Mouse (Mus musculus): ENCODE data around the gene Polr2m. TPM values are rescaled to one million over a fixed set of nuclear protein-coding genes. Genes with fewer than 3 reads are reported as not detected.
"Not testable (repeated sequence)": the region's sequence is repeated elsewhere in the genome, so short reads cannot be mapped to it uniquely, and the experiment has no call there.

Polr2m gene
- polyA plus RNA-seq, 1 experiment from 2014 or later, result 356 TPM

DNA sequence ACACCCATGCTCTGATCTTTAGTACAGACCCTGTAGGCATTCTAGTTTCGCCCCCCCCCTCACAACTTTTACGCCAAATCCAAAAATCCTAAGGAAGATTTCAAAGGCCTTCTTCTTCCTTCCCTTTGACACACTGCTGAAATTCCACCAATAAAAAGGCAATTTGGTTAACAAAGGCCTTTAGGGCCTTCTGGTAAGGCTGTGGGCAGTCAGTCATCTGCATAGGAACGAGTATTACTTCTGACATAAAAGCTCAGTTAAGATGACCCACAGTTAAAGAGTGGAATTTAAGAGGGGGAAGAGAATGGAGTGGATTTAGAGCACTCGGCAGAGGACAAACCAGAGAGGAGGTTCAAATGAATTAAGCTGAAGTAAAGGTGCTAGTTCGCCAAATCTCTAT, 8.0 kb upstream of the Polr2m start:
- no peak for ATAC-seq (ENCODE audit: insufficient number of reproducible peaks, low FRiP score, low TSS enrichment, low read depth)
- H3K9ac ChIP-seq, result no peak overlapping the region
- H3K27me3 ChIP-seq, result peaks cover 16% of the 10 kb centered on the region
- no peak overlapping the region for H3K27ac ChIP-seq
- H3K4me3 ChIP-seq, result no peak overlapping the region
- no peak overlapping the region for H3K4me2 ChIP-seq
- no peaks in the 10 kb centered on the region for H3K9me3 ChIP-seq
- no peaks in the 10 kb centered on the region for H3K36me3 ChIP-seq
- 64% methylated on average over 5 of the region's 5 CpGs for WGBS
- peaks cover 11% of the 10 kb centered on the region; the same call in 1 of the 2 replicates for H3K4me1 ChIP-seq

DNA sequence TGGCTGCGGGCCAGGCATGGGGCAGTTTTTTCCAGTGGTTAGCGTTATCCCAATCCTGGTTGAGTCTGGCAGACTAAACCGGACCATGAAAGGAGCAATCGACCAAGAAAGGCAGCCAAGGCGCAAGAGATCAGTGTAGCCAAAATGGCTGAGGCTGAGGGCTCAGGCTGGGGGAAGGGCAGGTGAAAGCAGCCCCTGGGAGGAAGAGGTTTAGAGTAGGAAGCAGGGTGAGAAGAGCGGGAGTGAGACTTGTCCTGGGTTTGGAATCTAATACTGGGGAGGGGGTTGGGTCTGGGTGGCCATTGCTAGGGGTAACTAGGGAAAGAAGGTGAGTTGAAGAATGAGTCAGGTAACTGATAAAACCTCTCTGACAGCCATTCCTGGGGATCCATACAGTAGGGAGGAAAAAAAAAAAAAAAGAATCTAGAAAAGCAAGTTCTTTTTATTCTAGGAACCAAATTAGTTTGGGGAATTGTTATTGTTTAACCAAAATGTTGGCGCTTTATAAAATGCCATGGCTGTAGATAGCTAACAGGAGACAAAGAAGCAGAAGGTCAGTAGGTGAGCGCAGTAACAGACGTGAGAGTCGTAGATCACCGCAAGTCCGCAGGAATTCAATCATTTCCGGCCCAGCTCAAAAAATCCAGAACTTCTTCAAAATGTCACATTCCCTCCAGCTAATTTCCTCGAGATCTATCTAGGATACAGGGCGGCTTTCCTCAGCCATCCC, 6.7 kb upstream of the Polr2m start:
- H3K4me1 ChIP-seq, result 0 out of 2 replicates have a peak, but pooled peaks cover 6% of the 10 kb centered on the region
- H3K4me2 ChIP-seq, result no peak overlapping the region
- no peak overlapping the region for H3K27ac ChIP-seq
- H3K9me3 ChIP-seq, result no peaks in the 10 kb centered on the region
- no peak overlapping the region for H3K9ac ChIP-seq
- WGBS, result 59% methylated on average over 15 of the region's 15 CpGs
- no peak for ATAC-seq (ENCODE audit: insufficient number of reproducible peaks, low FRiP score, low TSS enrichment, low read depth)
- peaks cover 16% of the 10 kb centered on the region for H3K27me3 ChIP-seq
- no peaks in the 10 kb centered on the region for H3K36me3 ChIP-seq
- H3K4me3 ChIP-seq, result no peak overlapping the region

DNA sequence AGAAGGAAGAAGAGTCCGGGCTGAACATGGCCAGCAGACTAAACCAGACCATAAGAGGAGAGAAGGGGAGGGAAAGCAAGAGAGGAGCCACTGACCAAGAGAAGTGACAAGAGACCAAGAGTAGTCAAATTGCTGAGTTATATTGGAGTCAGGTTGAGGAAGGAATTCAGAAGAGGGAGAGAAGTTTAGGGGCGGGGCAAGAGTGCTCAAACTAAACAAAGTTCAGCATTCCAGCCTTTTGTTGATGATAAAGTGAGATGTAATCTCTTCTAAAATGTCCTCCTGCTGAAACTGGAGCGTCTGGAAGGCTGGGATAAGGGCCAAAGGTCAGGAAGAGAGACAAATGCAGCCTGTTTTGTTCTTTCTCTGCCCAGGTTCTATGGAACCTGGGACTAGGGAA, 4.3 kb upstream of the Polr2m start:
- H3K27me3 ChIP-seq, result peaks cover 12% of the 10 kb centered on the region; the same call in 1 of the 2 replicates
- H3K4me1 ChIP-seq, result 0 out of 2 replicates have a peak, but pooled peaks cover 2% of the 10 kb centered on the region
- ATAC-seq (ENCODE audit: insufficient number of reproducible peaks, low FRiP score, low TSS enrichment, low read depth), result no peak
- no peak overlapping the region for H3K27ac ChIP-seq
- H3K4me3 ChIP-seq, result no peak overlapping the region
- no peak overlapping the region for H3K9ac ChIP-seq
- no peak overlapping the region for H3K4me2 ChIP-seq
- H3K36me3 ChIP-seq, result no peaks in the 10 kb centered on the region
- WGBS, result 51% methylated on average over 3 of the region's 3 CpGs
- no peaks in the 10 kb centered on the region for H3K9me3 ChIP-seq

DNA sequence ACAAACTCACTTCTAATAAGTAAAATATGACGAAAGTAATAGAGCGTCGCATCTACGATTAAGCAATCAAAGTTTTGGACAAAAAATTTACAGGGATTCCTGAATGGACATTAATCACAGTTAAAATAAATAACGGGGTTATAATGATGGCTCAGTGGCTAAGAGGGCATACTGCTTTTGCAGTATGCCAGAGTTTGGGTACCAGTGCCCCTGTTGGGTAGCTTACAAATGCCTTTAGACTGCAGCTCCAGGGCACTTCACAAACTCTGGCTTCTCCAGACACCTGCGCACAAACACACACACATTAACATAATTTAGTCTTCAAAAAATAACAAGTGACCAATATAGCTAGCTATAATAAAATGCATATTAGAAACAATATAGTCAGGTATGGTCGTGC, 392 bp upstream of the Polr2m start:
- H3K36me3 ChIP-seq, result peaks cover 24% of the 10 kb centered on the region
- H3K4me3 ChIP-seq, result peak overlapping the region; percentile 98
- H3K27me3 ChIP-seq, result no peaks in the 10 kb centered on the region
- H3K27ac ChIP-seq, result peak overlapping the region; percentile 95; the same call in 1 of the 2 replicates
- H3K4me2 ChIP-seq, result peak overlapping the region; percentile 34; the same call in 1 of the 2 replicates
- H3K9me3 ChIP-seq, result no peaks in the 10 kb centered on the region
- no peak overlapping the region; the same call in 1 of the 2 replicates for H3K9ac ChIP-seq
- no peak; the same call in 1 of the 2 replicates for ATAC-seq (ENCODE audit: insufficient number of reproducible peaks, low FRiP score, low TSS enrichment, low read depth)
- H3K4me1 ChIP-seq, result peaks cover 6% of the 10 kb centered on the region; the same call in 1 of the 2 replicates
- 36% methylated on average over 7 of the region's 7 CpGs for WGBS

DNA sequence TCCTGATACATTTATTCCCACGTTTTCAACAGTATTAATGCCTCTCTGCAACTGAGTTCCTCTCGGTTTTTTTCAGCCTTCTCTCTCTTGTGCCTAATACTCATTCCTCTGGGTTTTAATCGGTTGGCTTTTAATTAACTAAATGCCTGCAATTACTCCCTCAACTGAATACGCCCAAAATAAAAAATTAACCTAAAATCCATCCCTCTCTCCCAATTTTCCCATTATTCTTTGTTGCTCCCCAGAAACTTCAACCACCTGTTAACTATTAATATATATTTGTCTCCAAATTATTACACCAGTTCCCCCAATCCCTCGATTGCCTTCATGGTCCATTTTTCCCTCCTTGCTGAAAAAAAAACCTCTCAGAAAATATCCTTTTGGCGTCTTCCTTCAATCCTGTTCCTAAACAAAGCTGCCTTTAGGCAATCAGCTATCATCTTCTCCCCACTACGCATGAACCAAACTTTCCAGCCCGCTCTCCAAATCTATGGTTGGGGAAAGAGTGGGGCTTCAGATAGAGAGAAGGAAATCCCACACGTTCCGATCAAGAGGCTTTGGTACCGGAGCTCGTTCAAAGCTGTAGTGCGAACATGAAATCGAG, 762 bp downstream of the Polr2m start:
- Histone ChIP-seq H3K27ac (peak overlapping the region; percentile 95), H3K36me3 (peaks cover 36% of the 10 kb centered on the region), H3K4me3 (peak overlapping the region; percentile 98), H3K9ac (peak overlapping the region; percentile 100), H3K4me2 (peak overlapping the region; percentile 57), H3K4me1 (peaks cover 6% of the 10 kb centered on the region; the same call in 1 of the 2 replicates), H3K9me3 (no peaks in the 10 kb centered on the region), H3K27me3 (no peaks in the 10 kb centered on the region)
- no peak for ATAC-seq (ENCODE audit: insufficient number of reproducible peaks, low FRiP score, low TSS enrichment, low read depth)
- WGBS, result under 1% methylated on average over 14 of the region's 14 CpGs

DNA sequence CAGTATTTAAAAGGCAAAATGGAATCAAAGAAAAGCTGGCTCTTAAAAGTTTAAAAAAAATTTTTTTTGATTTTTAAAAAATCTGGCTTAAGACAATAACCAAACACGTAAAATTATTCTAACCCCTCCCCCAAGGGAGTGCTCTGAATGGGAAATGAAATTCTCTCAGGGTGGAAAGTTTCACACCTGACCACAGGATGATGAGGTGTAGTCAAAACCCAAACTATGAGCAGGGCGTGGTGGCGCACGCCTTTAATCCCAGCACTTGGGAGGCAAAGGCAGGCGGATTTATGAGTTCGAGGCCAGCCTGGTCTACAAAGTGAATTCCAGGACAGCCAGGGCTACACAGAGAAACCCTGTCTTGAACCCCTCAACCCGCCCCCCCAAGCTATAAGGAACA, 1.9 kb downstream of the Polr2m start:
- WGBS, result 78% methylated on average over 7 of the region's 7 CpGs

DNA sequence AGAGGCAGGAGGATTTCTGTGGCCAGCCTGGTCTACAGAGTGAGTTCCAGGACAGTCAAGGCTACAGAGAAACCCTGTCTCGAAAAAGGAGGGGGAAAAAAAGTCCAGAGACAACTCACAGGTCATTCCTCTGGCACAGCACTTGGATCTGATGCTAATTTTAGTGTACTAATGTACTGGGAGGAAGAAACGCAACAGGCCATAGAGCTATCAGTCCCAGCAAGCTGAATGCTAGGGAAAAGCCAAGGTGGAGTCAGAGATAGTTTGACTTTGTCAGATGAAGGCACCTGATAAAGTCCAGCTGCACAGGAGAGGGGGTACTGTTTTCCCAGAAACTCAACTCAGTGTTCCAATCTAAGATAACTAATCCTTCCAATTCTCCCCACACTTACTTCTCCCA, 5.4 kb downstream of the Polr2m start:
- H3K4me1 ChIP-seq, result peaks cover 6% of the 10 kb centered on the region; the same call in 1 of the 2 replicates
- no peak overlapping the region for H3K9ac ChIP-seq
- H3K27ac ChIP-seq, result no peak overlapping the region
- peaks cover 77% of the 10 kb centered on the region for H3K36me3 ChIP-seq
- 94% methylated on average over 2 of the region's 2 CpGs for WGBS
- no peak for ATAC-seq (ENCODE audit: insufficient number of reproducible peaks, low FRiP score, low TSS enrichment, low read depth)
- no peaks in the 10 kb centered on the region for H3K27me3 ChIP-seq
- no peak overlapping the region for H3K4me3 ChIP-seq
- H3K9me3 ChIP-seq, result no peaks in the 10 kb centered on the region
- no peak overlapping the region for H3K4me2 ChIP-seq

More for the DNA sequence above, 1.9 kb downstream of the Polr2m start:
- not testable (repeated sequence) for H3K27me3 ChIP-seq; H3K4me1 ChIP-seq; ATAC-seq (ENCODE audit: insufficient number of reproducible peaks, low FRiP score, low TSS enrichment, low read depth); H3K9ac ChIP-seq; H3K9me3 ChIP-seq; H3K27ac ChIP-seq
- peaks cover 47% of the 10 kb centered on the region for H3K36me3 ChIP-seq
- H3K4me2 ChIP-seq, result 0 out of 2 replicates have a peak overlapping the region, but pooled peaks have one; percentile 57
- 0 out of 2 replicates have a peak overlapping the region, but pooled peaks have one; percentile 98 for H3K4me3 ChIP-seq

DNA sequence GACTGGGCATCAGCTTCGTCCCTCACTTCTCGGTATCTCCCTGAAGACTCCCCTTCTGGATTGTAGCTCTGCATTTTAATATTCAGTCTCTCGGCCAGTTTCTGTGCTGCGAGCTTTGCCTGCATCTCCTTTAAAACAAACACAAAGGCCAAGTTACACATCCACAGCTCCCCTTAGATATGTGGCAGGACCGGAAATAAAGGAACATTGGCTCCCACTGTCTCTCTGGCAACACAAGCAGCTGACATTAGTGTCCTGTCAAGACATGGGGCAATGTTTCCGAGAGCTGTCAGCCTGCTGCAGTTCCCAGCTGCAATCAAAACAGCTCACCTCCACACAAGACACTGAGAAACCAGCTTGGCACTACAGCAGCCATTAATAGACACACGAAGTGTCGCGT, 6.3 kb downstream of the Polr2m start:
- WGBS, result 92% methylated on average over 9 of the region's 9 CpGs
- H3K9ac ChIP-seq, result no peak overlapping the region
- H3K4me1 ChIP-seq, result peaks cover 6% of the 10 kb centered on the region; the same call in 1 of the 2 replicates
- no peak overlapping the region for H3K4me2 ChIP-seq
- no peaks in the 10 kb centered on the region for H3K27me3 ChIP-seq
- H3K4me3 ChIP-seq, result no peak overlapping the region
- ATAC-seq (ENCODE audit: insufficient number of reproducible peaks, low FRiP score, low TSS enrichment, low read depth), result no peak
- H3K9me3 ChIP-seq, result no peaks in the 10 kb centered on the region
- H3K36me3 ChIP-seq, result peaks cover 83% of the 10 kb centered on the region
- H3K27ac ChIP-seq, result no peak overlapping the region

DNA sequence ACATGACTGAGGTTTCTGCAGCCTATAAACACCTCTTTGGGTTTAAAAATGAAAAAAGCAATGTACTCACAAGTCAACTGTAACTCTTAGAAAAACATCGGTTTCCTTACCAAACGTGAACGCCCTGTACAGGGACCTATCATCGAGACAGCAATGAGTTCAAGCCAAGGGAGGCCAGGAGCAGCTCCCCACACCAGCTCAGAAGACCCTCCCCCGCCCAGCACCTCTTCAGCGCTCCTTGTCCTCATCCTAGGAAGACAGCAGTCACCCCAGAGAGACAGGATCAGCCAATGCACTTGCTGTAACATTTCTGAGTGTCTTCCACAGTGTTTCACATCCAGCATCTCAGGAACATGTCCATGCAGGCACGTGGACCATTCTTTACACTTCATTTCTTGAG, 7.1 kb downstream of the Polr2m start:
- H3K36me3 ChIP-seq, result peaks cover 84% of the 10 kb centered on the region
- H3K27ac ChIP-seq, result no peak overlapping the region
- H3K27me3 ChIP-seq, result no peaks in the 10 kb centered on the region
- H3K4me3 ChIP-seq, result no peak overlapping the region
- no peak overlapping the region for H3K9ac ChIP-seq
- H3K4me1 ChIP-seq, result peaks cover 4% of the 10 kb centered on the region; the same call in 1 of the 2 replicates
- H3K9me3 ChIP-seq, result no peaks in the 10 kb centered on the region
- WGBS, result 89% methylated on average over 7 of the region's 7 CpGs
- no peak overlapping the region for H3K4me2 ChIP-seq
- no peak for ATAC-seq (ENCODE audit: insufficient number of reproducible peaks, low FRiP score, low TSS enrichment, low read depth)

DNA sequence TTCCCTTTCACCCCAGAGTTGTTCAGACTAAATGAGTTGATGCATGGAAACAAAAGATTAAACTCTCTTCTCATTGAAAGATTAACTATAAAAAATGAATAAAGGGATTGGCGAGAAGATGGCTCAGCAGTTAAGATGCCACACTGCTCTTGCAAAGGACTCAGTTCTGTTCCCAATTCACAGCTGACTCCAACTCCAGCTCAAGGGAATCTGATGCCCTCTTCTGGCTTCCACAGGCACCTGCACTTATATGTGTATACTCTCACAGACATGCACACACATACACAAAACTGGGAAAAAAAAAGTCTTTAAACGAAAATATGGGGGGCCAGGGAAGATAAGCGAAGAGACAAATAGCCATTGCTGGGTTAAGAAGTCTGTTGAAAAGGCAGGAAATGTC, 9.1 kb downstream of the Polr2m start:
- 96% methylated on average over 3 of the region's 3 CpGs for WGBS
- H3K4me3 ChIP-seq, result no peak overlapping the region
- H3K9me3 ChIP-seq, result no peaks in the 10 kb centered on the region
- H3K27ac ChIP-seq, result no peak overlapping the region
- no peaks in the 10 kb centered on the region for H3K4me1 ChIP-seq
- ATAC-seq (ENCODE audit: insufficient number of reproducible peaks, low FRiP score, low TSS enrichment, low read depth), result no peak
- H3K27me3 ChIP-seq, result no peaks in the 10 kb centered on the region
- peaks cover 65% of the 10 kb centered on the region for H3K36me3 ChIP-seq
- H3K4me2 ChIP-seq, result no peak overlapping the region
- no peak overlapping the region for H3K9ac ChIP-seq

DNA sequence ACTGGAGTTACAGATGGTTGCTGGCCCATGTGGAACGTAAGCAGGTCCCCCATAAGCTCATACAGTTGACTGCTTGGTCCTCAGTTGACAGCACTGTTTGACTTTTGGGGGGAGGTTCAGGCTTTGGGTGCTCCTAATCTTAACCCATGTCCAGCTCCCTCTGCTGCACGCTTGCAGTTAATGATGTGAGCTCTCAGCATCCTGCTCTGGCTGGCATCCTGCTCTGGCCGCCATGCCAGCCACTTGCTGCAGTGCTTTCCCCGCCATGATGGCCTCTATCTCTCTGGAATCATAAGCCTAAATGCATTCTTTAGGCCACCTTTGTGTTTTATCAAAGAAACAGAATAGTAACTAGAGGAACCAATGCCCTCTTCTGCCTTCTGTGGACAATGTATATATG, 10.2 kb downstream of the Polr2m start:
- no peaks in the 10 kb centered on the region for H3K4me1 ChIP-seq
- 91% methylated on average over 4 of the region's 4 CpGs for WGBS
- H3K36me3 ChIP-seq, result peaks cover 55% of the 10 kb centered on the region
- H3K27me3 ChIP-seq, result no peaks in the 10 kb centered on the region
- H3K9ac ChIP-seq, result no peak overlapping the region
- H3K9me3 ChIP-seq, result no peaks in the 10 kb centered on the region
- no peak for ATAC-seq (ENCODE audit: insufficient number of reproducible peaks, low FRiP score, low TSS enrichment, low read depth)
- no peak overlapping the region for H3K4me3 ChIP-seq
- H3K27ac ChIP-seq, result no peak overlapping the region
- H3K4me2 ChIP-seq, result no peak overlapping the region

DNA sequence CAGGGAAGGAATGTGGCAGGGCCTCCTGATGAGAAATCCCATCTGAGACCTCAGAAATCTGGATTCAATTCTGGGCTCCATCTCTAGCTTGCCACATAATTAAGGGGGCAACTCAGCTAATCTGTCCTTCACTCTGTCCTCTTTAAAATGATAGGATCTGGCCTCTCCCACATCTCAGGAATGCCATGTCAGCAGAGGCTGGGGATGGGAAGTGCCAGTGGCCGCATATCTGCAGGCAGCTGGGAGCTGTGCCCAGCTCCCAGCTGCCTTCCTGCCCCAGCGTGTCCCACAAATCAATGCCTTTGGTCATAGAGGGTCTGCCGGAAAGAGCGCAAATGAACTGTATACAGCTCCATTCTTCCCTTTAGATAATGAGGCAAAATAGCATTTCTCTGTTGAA, 18.3 kb downstream of the Polr2m start:
- H3K9me3 ChIP-seq, result no peaks in the 10 kb centered on the region
- ATAC-seq (ENCODE audit: insufficient number of reproducible peaks, low FRiP score, low TSS enrichment, low read depth), result no peak
- WGBS, result 57% methylated on average over 4 of the region's 4 CpGs
- no peak overlapping the region for H3K9ac ChIP-seq
- no peaks in the 10 kb centered on the region for H3K4me1 ChIP-seq
- no peak overlapping the region for H3K4me3 ChIP-seq
- no peak overlapping the region for H3K27ac ChIP-seq
- H3K27me3 ChIP-seq, result 0 out of 2 replicates have a peak, but pooled peaks cover 3% of the 10 kb centered on the region
- H3K4me2 ChIP-seq, result no peak overlapping the region
- no peaks in the 10 kb centered on the region for H3K36me3 ChIP-seq

Data from limb, embryonic 15.5 days (tissue).